Mouse (Mus musculus) left cerebral cortex, postnatal 4 days (tissue): ENCODE data around the gene Elovl6. TPM values are rescaled to one million over a fixed set of nuclear protein-coding genes. Genes with fewer than 3 reads are reported as not detected.

Experiments
- DNase-seq: peaks from one replicate; pipeline ENCODE4 v3.0.0-alpha.2; 2022
- intact Hi-C: fragments of 180-260 bp; cut with DNase I; formaldehyde crosslinking; loops from one replicate; pipeline ENCODE4 v1.15.1; 2025
- total RNA-seq, 2 experiments: library from RNA; stranded (reverse); gene quantifications; 2 replicates each; pipeline ENCODE4 v1.2.3; 2021

The Elovl6 gene
- 10 to 100 TPM; 51.5 to 60.3 TPM for total RNA-seq

GRCm38 (mm10) chr3:129532180-129532864 is at the start of gene Elovl6:
Gene Elovl6, plus strand, starts transcription at chr3:129532355.
- DNase-seq: peak; percentile 84
- intact Hi-C loops: loop anchor here (2.0 to 10.0 kb wide), 2 partner anchors 102 to 224 kb away; no protein-coding TSS in a partner anchor

- intact Hi-C loops: no loop called here
- DNase-seq: no peak
Observed at GRCm38 (mm10) chr3:129488774-129489173, 43.4 kb upstream of the Elovl6 start.

- intact Hi-C loops: no loop called here
- DNase-seq: no peak
Observed at GRCm38 (mm10) chr3:129494123-129494522, 38.0 kb upstream of the Elovl6 start.

- intact Hi-C loops: no loop called here
- peak; percentile 10 for DNase-seq
Observed at GRCm38 (mm10) chr3:129494731-129495130, 37.4 kb upstream of the Elovl6 start.

GRCm38 (mm10) chr3:129503781-129504180 is 28.4 kb upstream of the Elovl6 start:
- DNase-seq: no peak
- intact Hi-C loops: no loop called here

GRCm38 (mm10) chr3:129504928-129505327 is 27.2 kb upstream of the Elovl6 start:
- DNase-seq: no peak
- intact Hi-C loops: no loop called here

- intact Hi-C loops: no loop called here
- DNase-seq: no peak
Observed at GRCm38 (mm10) chr3:129507736-129508135, 24.4 kb upstream of the Elovl6 start.

- DNase-seq: no peak
- intact Hi-C loops: no loop called here
Observed at GRCm38 (mm10) chr3:129508571-129508970, 23.6 kb upstream of the Elovl6 start.

- no peak for DNase-seq
- intact Hi-C loops: no loop called here
Observed at GRCm38 (mm10) chr3:129509725-129510124, 22.4 kb upstream of the Elovl6 start.

- intact Hi-C loops: no loop called here
- no peak for DNase-seq
Observed at GRCm38 (mm10) chr3:129515863-129516436, 16.2 kb upstream of the Elovl6 start.

- intact Hi-C loops: no loop called here
- no peak for DNase-seq
Observed at GRCm38 (mm10) chr3:129520499-129520898, 11.7 kb upstream of the Elovl6 start.

GRCm38 (mm10) chr3:129523456-129524143 is 8.6 kb upstream of the Elovl6 start:
- DNase-seq: no peak
- intact Hi-C loops: no loop called here

GRCm38 (mm10) chr3:129527046-129527445 is 5.1 kb upstream of the Elovl6 start:
- no peak for DNase-seq
- intact Hi-C loops: no loop called here

- DNase-seq: no peak
- intact Hi-C loops: no loop called here
Observed at GRCm38 (mm10) chr3:129529311-129529710, 2.8 kb upstream of the Elovl6 start.

GRCm38 (mm10) chr3:129530461-129530860 is 1.7 kb upstream of the Elovl6 start:
- intact Hi-C loops: loop anchor here (10.0 kb wide), 1 partner anchor 104 kb away; no protein-coding TSS in a partner anchor
- no peak for DNase-seq

- intact Hi-C loops: loop anchor here (2.0 to 10.0 kb wide), 2 partner anchors 102 to 224 kb away; no protein-coding TSS in a partner anchor
- peak; percentile 36 for DNase-seq
Observed at GRCm38 (mm10) chr3:129532865-129533742, 949 bp downstream of the Elovl6 start.

- peak; percentile 70 for DNase-seq
- intact Hi-C loops: loop anchor here (2.0 to 10.0 kb wide), 2 partner anchors 101 to 225 kb away; no protein-coding TSS in a partner anchor
Observed at GRCm38 (mm10) chr3:129533743-129534530, 1.8 kb downstream of the Elovl6 start.

- DNase-seq: no peak
- intact Hi-C loops: loop anchor here (5.0 to 10.0 kb wide), 2 partner anchors 99 to 152 kb away; no protein-coding TSS in a partner anchor
Observed at GRCm38 (mm10) chr3:129535444-129535843, 3.3 kb downstream of the Elovl6 start.

- intact Hi-C loops: loop anchor here (5.0 to 10.0 kb wide), 2 partner anchors 99 to 151 kb away; no protein-coding TSS in a partner anchor
- peak; percentile 90 for DNase-seq
Observed at GRCm38 (mm10) chr3:129536109-129536508, 4.0 kb downstream of the Elovl6 start.
